Mouse (Mus musculus): Measurements from ENCODE around the gene Tex33.
A peak's percentile ranks its signal among the peaks of the same experiment; 100 is the strongest.

The Tex33 gene

GRCm38 (mm10) chr15:78414157-78414556, 18.4 kb upstream of the Tex33 start:
- DNase-seq (ENCODE audit: low spot score): no peak

- no peak for DNase-seq (ENCODE audit: low spot score)
These were observed 18.0 kb upstream of the Tex33 start for GRCm38 (mm10) chr15:78413719-78414117.

- DNase-seq (ENCODE audit: low spot score): no peak
These were observed 17.5 kb upstream of the Tex33 start for GRCm38 (mm10) chr15:78413083-78413718.

GRCm38 (mm10) chr15:78409570-78410052, 13.9 kb upstream of the Tex33 start:
- DNase-seq (ENCODE audit: low spot score): no peak

- peak; percentile 94 for DNase-seq (ENCODE audit: low spot score)
These were observed 10.7 kb upstream of the Tex33 start, which contains the start of gene Mpst for GRCm38 (mm10) chr15:78406293-78406934. Gene Mpst (plus strand): TSS chr15:78406416.

- peak; percentile 95 for DNase-seq (ENCODE audit: low spot score)
These were observed 10.0 kb upstream of the Tex33 start, which contains the start of gene Tst for GRCm38 (mm10) chr15:78405517-78406211. Gene Tst (minus strand): TSS chr15:78405907.

GRCm38 (mm10) chr15:78405098-78405497, 9.4 kb upstream of the Tex33 start:
- DNase-seq (ENCODE audit: low spot score): no peak

- DNase-seq (ENCODE audit: low spot score): no peak
These were observed 8.2 kb upstream of the Tex33 start for GRCm38 (mm10) chr15:78403896-78404295.

- no peak for DNase-seq (ENCODE audit: low spot score)
These were observed 7.6 kb upstream of the Tex33 start for GRCm38 (mm10) chr15:78403301-78403741.

- no peak for DNase-seq (ENCODE audit: low spot score)
These were observed 6.7 kb upstream of the Tex33 start for GRCm38 (mm10) chr15:78402423-78402822.

GRCm38 (mm10) chr15:78401921-78402320, 6.2 kb upstream of the Tex33 start:
- no peak for DNase-seq (ENCODE audit: low spot score)

- no peak for DNase-seq (ENCODE audit: low spot score)
These were observed 5.6 kb upstream of the Tex33 start for GRCm38 (mm10) chr15:78401345-78401744.

GRCm38 (mm10) chr15:78390855-78391254, 4.9 kb downstream of the Tex33 start:
- no peak for DNase-seq (ENCODE audit: low spot score)

GRCm38 (mm10) chr15:78385564-78385963, 10.1 kb downstream of the Tex33 start:
- DNase-seq (ENCODE audit: low spot score): no peak

- DNase-seq (ENCODE audit: low spot score): no peak
These were observed 11.2 kb downstream of the Tex33 start for GRCm38 (mm10) chr15:78384220-78385116.

GRCm38 (mm10) chr15:78383450-78384219, 12.1 kb downstream of the Tex33 start:
- DNase-seq (ENCODE audit: low spot score): no peak

GRCm38 (mm10) chr15:78382115-78382514, 13.6 kb downstream of the Tex33 start:
- DNase-seq (ENCODE audit: low spot score): no peak

- DNase-seq (ENCODE audit: low spot score): no peak
These were observed 15.0 kb downstream of the Tex33 start for GRCm38 (mm10) chr15:78380741-78381140.

GRCm38 (mm10) chr15:78380208-78380607, 15.5 kb downstream of the Tex33 start:
- DNase-seq (ENCODE audit: low spot score): no peak

GRCm38 (mm10) chr15:78378556-78378955, 17.2 kb downstream of the Tex33 start:
- DNase-seq (ENCODE audit: low spot score): no peak

GRCm38 (mm10) chr15:78377859-78378258, 17.9 kb downstream of the Tex33 start:
- peak; percentile 23 for DNase-seq (ENCODE audit: low spot score)
